Mouse (Mus musculus) urinary bladder, postnatal 25 days (tissue): Measurements from ENCODE around the gene Trub1.

Experiments
- DNase-seq: peaks from one replicate; pipeline ENCODE4 v3.0.0; 2022; ENCODE audit warnings: low spot score

Trub1 gene

DNA sequence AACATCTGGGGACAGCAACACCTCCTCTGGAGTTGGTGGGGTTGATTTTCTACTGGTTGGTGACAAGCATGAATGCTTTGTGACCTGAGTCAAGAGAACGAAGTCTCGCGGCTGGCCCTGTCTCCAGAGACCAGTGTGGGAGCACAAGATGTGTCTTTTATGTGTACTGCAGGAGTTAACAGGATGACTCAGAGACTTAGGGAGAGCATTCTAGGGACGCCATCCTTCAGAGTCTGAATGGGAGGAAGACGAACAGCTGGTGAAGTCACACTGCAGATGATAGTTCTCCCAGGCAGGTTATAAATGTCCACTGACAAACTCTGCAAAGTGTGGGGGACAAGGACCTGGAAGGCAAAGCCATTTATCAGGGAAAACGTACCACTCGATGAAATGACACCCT is 11.2 kb upstream of the Trub1 start:
- no peak for DNase-seq

DNA sequence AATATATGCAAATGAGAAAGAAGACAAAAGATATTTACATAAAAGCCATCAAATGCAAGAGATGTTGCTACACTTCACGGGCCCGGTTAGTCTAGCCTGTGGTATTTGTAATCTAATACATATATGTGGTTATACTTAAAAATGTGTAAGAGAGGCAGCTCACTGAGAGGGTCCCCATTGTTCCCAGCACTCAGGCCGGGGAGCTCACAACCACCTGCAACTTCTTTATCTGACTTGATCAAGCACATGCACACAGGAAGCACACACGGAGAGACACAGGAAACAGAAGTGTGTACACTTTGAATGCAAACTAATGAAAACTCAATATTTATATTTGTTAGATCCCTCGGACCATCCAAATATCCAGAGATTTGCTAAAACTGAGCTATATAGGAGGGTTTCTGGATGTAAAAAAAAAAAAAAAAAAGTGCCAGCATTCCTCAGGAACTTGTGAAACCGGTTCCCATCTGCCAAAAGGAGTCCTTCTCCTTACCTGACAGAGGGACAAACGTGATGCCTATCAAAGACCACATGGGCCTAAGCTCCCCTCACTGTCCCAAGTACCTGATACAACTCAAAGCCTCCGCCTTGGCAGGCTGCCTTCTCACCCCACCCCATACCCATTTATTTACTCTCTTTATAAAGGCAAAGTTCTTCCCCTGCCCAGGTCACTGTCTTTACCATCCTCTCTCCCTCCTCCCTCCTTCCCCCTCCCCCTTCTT is 9.6 kb upstream of the Trub1 start:
- no peak for DNase-seq

DNA sequence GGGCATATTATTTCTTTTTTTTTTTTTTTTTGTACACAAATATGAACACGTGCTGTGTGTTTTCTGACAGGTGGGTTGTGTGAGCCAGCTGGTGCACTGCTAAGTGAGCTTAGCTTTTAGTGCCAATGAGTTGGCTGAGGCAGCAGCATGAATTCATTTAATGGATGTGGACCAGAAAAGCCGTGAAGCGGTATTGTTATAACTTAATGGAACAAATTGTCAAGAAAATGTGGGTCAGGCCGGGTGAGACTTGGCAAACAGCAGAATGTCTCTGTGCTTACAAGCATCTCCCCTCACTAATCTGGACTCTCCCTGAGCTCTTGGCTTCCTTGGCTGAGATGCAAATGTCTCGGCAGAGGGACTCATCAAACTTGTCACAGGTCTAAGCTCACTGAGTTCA is 7.7 kb upstream of the Trub1 start:
- DNase-seq: no peak

DNA sequence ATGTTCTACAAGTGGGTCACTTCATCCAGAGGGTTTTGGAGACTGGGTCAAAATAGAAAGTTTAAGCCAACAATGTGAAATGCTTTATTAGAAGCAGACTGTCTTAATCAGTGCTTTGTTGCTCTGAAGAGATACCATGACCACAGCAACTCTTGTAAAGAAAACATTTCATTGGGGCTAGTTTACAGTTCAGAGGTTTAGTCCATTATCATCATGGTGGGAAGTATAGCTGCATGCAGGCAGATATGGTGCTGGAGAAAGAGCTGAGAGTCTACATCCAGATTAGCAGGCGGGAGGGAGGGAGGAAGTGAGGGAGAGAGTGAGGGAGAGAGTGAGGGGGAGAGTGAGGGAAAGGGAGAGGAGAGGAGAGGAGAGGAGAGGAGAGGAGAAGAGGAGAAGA is 1.9 kb upstream of the Trub1 start:
- DNase-seq: no peak

DNA sequence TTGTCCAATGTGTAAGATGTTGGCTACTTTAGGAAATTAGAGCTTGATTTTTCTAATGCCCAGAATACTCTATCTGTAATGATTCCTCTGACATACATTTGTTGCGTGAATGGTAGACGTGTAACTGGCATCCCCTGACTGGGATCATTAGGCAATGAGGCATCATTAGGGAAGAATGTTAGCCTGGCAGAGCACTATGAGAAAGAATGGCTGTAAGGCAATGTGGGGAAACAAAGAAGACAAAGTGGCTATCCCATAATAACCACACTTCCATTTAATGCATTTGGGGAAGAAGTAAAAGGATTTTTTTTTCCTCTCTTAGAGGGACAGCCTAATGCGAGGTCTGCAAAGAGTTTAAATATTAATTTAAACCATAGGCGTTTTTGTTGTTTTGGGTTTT is 950 bp upstream of the Trub1 start:
- DNase-seq: no peak

- DNase-seq: no peak
Observed at GRCm38 (mm10) chr19:57453218-57453600, 497 bp downstream of the Trub1 start.

GRCm38 (mm10) chr19:57455286-57455960 is 2.7 kb downstream of the Trub1 start:
- no peak for DNase-seq

DNA sequence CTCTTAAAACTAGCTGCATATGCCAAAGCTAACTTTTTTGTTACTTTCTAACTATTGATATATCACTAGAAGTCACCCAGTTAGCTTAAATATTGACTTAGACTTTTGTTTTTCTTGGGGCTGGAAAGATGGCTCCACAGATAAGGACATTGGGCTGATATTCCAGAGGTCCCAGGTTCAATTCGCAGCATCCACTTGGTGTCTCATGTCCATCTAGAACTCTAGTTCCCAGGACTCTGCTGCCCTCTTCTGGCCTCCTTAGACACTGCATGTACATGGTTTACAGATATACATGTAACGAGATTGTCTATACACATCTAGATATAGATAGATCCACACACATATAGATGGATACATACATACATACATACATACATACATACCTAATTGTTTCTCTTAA is 4.4 kb downstream of the Trub1 start:
- DNase-seq: peak; percentile 49

DNA sequence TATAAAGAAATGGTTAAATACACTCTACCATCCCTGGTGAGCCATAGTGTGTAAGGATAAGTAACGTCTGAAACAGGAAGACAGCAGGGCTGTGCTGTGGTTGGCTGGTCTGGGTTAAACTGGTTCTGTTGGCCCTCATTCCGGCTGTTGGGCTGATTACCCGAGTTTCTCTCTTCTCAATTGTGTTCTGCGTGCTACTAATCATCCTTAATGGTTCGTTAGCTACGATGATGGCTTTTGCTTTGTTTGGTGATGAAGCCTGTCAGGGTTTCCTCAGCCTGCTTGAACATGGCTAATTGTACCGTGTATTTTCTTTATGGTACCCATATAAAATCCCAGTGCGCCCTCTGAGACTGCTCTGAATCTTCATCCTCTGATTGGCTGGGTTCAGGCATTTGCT is 11.0 kb downstream of the Trub1 start:
- DNase-seq: no peak

DNA sequence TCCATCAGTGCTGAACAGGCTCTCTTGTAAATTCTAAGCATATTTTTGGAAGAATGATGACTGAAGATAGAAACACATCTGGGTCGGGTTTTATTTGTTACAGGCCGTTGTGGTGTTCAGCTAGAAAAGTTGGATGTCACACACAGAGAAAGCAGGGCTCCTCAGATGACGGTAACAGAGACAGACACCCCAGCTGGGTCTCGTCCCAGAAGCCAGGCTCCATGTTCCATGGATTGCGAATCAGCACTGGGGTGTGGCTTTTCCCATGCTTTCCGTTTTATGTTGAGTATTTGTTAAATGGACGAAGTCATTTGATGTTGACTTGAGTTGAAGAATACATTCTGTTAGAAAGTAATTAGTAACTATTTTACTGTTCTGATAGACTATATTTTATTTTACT is 13.0 kb downstream of the Trub1 start:
- DNase-seq: no peak

- no peak for DNase-seq
Observed at GRCm38 (mm10) chr19:57471033-57471432, 18.3 kb downstream of the Trub1 start.

GRCm38 (mm10) chr19:57472169-57472568 is 19.5 kb downstream of the Trub1 start:
- no peak for DNase-seq

DNA sequence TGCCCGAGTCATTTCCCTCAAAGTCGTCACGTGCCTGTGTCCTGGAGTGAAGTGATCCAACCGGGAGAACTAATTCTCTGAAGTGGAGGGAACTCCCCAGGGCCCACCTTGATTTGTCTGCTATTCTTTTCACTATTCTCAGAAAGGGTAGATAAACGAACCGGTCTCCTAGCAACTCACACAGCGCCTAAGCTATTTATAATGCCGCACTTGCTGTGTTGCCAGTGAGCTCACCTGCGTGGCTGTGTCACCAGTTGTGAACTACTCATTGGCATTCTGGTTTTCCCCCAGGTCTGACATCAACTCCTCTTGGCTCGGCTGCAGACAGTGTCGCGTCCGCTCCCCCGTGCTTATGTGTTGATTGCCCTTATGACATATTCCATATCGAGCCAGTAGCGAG is 20.6 kb downstream of the Trub1 start:
- DNase-seq: no peak

- no peak for DNase-seq
Observed at GRCm38 (mm10) chr19:57475298-57475697, 22.6 kb downstream of the Trub1 start.

GRCm38 (mm10) chr19:57477310-57477709 is 24.6 kb downstream of the Trub1 start:
- DNase-seq: no peak

GRCm38 (mm10) chr19:57478056-57478455 is 25.3 kb downstream of the Trub1 start:
- DNase-seq: no peak

DNA sequence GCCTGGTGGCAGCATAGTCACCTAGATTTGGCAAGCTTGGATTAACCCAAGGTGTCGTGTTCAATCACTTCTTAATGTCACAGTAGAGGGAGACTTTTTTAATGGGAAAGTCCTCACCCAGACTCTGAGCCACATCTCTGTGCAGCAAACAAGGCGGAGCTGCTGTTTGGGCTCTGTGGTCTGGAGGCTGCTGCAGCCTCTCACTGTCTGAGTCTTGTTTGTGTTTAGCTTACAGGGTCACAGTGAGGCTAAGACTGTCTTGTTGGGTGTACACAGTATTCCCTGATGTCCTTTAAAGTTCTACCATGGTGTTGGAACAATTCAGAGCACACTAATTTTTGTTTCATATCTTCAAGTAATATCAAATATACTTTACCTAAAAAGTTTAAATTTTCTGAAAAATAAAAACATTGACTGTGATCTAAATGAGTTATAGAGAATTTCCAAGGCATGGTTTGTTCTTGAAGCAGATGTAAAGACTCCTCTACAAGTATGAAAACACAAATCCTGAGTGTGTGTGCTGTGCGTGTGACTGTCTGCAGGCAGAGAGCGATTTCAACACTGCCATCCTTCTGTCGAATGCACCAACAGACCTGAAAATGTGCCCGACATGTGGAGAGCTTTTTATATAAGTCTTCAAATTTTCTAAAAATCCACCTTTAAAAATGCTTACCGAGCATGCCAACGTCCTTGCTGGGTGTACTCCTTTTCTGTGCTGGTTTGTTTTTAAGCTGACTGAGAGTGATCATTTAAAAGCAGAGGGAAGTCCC is 27.4 kb downstream of the Trub1 start:
- no peak for DNase-seq

DNA sequence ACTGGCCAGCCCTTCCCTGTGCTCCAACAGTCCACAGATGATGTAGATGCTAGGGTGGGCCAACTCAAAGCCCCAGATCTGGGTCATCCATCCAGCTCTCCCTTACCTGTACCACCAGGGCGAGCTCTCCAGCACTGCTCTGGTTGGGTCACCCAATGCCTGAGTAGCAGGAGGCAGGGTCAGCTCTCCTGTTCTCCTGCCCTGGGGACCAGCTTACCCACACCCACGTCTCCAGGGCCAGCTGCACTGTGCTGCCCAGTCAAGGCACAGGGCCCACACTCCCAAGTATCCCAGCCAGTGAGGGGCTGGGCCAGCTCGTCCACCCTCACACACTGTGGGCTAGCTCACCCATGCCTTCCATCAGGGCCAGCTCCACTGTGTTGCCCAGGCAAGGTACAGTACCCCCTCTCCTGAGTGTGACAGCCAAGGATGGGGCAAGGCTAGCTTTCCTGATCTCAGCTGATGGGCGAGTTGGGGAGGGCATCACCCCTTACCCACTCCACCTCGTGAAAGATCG is 29.1 kb downstream of the Trub1 start:
- DNase-seq: no peak

DNA sequence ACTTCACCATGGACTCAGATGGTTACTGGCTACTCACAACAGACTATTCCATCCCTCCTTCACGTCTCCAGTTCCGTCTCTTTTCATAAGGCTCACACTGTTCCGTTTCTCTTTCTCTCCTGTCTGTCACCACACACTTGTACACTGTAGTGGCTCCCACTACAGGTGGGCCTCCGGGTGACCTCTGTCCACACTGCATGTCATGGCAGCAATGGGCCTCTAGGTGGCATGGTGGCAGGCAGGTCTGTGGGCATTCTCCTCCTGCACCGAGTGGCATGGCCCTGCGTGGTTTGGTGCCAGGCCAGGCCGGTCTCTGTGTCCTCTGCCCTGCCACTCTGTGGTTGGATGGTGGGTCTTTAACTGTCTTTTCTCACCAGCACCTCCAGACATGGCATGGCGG is 30.1 kb downstream of the Trub1 start:
- peak; percentile 39 for DNase-seq

- DNase-seq: no peak
Observed at GRCm38 (mm10) chr19:57487051-57487658, 34.4 kb downstream of the Trub1 start.

DNA sequence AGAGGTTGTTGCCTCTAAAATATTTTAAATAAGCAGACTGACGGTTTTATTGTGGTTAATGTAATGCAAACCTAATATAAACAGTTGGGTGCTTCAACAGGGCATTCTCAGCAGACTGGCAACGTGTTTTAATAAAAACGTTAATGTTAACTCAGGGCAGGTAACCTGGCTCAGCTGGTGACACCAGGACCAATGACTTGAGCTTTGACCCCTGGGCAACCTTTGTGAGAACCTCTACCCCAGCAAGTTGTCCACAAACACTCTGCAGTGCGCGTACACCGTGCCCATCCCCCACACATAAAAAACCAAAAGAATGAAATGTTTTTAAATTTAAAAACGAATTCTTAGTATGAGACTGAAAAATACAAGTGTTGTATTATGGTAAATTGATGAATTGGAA is 36.8 kb downstream of the Trub1 start:
- DNase-seq: no peak

DNA sequence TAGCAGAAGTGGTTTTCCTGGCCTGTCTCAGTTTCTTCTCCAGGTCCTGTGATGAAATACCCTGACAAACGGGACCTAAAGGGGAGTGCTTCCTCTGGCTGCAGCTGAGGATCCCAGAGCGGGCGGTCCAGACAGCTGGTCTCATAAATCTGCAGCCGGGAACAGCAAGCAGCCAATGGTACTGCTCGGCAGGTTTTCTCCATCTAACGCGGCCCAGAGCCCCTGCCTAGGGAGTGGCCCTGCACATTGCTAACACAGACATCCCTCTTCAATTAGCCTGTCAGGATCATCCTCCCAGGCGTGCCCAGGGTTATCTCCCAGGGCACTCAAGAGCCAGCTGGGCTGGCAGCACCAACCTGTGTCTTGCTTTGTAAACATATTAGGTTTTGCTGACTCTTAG is 38.3 kb downstream of the Trub1 start:
- DNase-seq: no peak

DNA sequence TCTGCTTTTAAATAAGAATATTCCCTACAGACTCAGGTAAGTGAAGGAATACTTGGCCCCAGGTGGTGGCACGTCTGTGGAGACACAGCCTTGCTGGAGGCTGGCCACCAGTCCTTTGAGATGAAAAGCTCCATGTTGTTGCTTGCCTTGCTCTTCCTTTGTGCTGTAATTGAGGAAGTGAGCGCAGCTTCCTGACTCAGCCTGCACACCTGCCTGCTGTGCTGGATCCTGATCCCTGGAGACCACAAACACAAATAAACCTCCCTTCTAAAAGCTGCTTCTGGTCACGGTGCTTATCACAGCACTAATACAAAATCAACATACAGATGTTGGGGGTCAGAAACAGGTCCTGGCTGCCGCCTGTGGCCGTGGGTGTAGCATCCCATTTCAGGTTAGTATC is 41.3 kb downstream of the Trub1 start:
- DNase-seq: no peak
